23 mouse cellular contexts compared by ENCODE assay signal in the genomic region with DNA sequence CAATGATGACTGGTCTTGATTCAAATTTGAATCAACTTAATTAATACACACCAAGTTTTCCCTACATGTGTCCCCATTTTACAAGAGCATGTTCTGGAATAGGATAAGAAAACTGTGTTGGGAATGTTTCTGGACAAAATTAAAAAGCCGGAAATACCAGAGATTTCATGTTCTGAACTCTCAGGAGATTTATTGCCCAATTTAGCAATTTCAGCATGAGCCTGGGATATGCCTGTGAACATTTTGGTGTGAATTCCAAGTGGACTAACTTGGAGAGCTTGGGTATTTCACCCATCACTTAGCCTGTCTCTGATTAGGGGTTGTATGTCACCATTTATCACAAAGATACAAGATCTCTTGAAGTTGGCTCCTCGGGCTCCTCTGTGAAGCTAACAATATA.
DNase-seq lines count a peak whose midpoint lies in the region; ATAC-seq and TF ChIP-seq lines count a peak whose summit lies in the region.
"Had no signal": no experiment of that assay in that cellular context is flagged by ENCODE, and none has a peak within 500 bp of the region (broad histone marks: within the 10 kb centered on the region; RNA-seq: fewer than 3 reads in every experiment).

No protein-coding gene starts in this region.

- no peak for DNase-seq in heart, adult 2 months
- DNase-seq in kidney, postnatal 0 days (ENCODE audit: low spot score) = peak; percentile 69
- no peak for DNase-seq in kidney, postnatal 25 days
- peak; percentile 26 for DNase-seq in lung, postnatal 36 days
- no peak for DNase-seq in lung, postnatal 14 days
- peak; percentile 14 for DNase-seq in skeletal muscle tissue, adult 2 months (ENCODE audit: low read depth, low spot score)
- no peak for DNase-seq in cerebellum, adult 9-11 months
- DNase-seq: adrenal gland, postnatal 10 days; cerebellum, adult 9-10 months; layer of hippocampus, adult 9-11 months; right cerebral cortex, postnatal 25 days; thymus, adult 2 months had no signal

- ATAC-seq in heart, embryonic 11.5 days (replicated peaks; ENCODE audit: insufficient number of reproducible peaks, low FRiP score, low TSS enrichment) = no peak
- no peak for ATAC-seq in kidney, postnatal 0 days (replicated peaks; ENCODE audit: low FRiP score, low read depth)
- ATAC-seq: liver, embryonic 12.5 days; Patski had no signal

- peak overlapping the region; percentile 49 for H3K27ac ChIP-seq in heart, adult 2 months
- no peak overlapping the region for H3K27ac ChIP-seq in heart, embryonic 11.5 days (ENCODE audit: low read depth, low read length)
- H3K27ac ChIP-seq in kidney, postnatal 0 days = no peak overlapping the region
- H3K27ac ChIP-seq: embryonic facial prominence, embryonic 15.5 days; forebrain, embryonic 12.5 days; hindbrain, embryonic 12.5 days; left cerebral cortex, adult 2 months; liver, embryonic 12.5 days; macrophage; stomach, embryonic 15.5 days had no signal

- no peaks in the 10 kb centered on the region; the same call in 1 of the 2 replicates for H3K36me3 ChIP-seq in heart, adult 2 months (ENCODE audit: control insufficient read depth, insufficient read depth, low read length)
- H3K36me3 ChIP-seq in heart, embryonic 11.5 days (ENCODE audit: control insufficient read depth, insufficient read depth, low read length) = no peaks in the 10 kb centered on the region
- no peaks in the 10 kb centered on the region for H3K36me3 ChIP-seq in kidney, postnatal 0 days (ENCODE audit: insufficient read depth, low read length)
- H3K36me3 ChIP-seq: embryonic facial prominence, embryonic 15.5 days; forebrain, embryonic 12.5 days; hindbrain, embryonic 12.5 days; limb, embryonic 10.5 days; liver, embryonic 12.5 days; stomach, embryonic 15.5 days had no signal

- H3K9ac ChIP-seq in heart, adult 2 months (ENCODE audit: low read depth, low read length) = no peak overlapping the region
- H3K9ac ChIP-seq in heart, embryonic 11.5 days (ENCODE audit: low read depth, low read length) = no peak overlapping the region
- no peak overlapping the region for H3K9ac ChIP-seq in kidney, postnatal 0 days (ENCODE audit: low read depth, low read length)
- H3K9ac ChIP-seq: embryonic facial prominence, embryonic 15.5 days; forebrain, embryonic 12.5 days; hindbrain, embryonic 12.5 days; liver, embryonic 12.5 days; stomach, embryonic 15.5 days had no signal

- H3K27me3 ChIP-seq in heart, adult 2 months (ENCODE audit: control insufficient read depth, insufficient read depth, low read length) = no peaks in the 10 kb centered on the region
- no peaks in the 10 kb centered on the region for H3K27me3 ChIP-seq in heart, embryonic 11.5 days (ENCODE audit: control insufficient read depth, insufficient read depth, low read length)
- H3K27me3 ChIP-seq in kidney, postnatal 0 days (ENCODE audit: insufficient read depth, low read length) = no peaks in the 10 kb centered on the region
- H3K27me3 ChIP-seq: embryonic facial prominence, embryonic 15.5 days; forebrain, embryonic 12.5 days; hindbrain, embryonic 12.5 days; liver, embryonic 12.5 days; Patski; stomach, embryonic 15.5 days had no signal

- no peak for TF ChIP-seq EP300 in heart, adult 2 months (IDR thresholded peaks at IDR 0.05; ENCODE audit: insufficient read depth, low read depth, low read length)

- H3K9me3 ChIP-seq in heart, embryonic 11.5 days (replicated peaks; ENCODE audit: control insufficient read depth, low read length) = no peaks in the 10 kb centered on the region
- no peaks in the 10 kb centered on the region for H3K9me3 ChIP-seq in kidney, postnatal 0 days (replicated peaks; ENCODE audit: low read length)
- H3K9me3 ChIP-seq: embryonic facial prominence, embryonic 15.5 days; forebrain, embryonic 12.5 days; hindbrain, embryonic 12.5 days; limb, embryonic 10.5 days; liver, embryonic 12.5 days; stomach, embryonic 15.5 days had no signal

- WGBS in heart, adult 2 months = 56% methylated on average over 2 of the region's 2 CpGs
- 48% methylated on average over 2 of the region's 2 CpGs for WGBS in heart, embryonic 11.5 days (ENCODE audit: insufficient replicate concordance)
- 23% methylated on average over 2 of the region's 2 CpGs for WGBS in kidney, postnatal 0 days

- no peak for TF ChIP-seq CTCF in heart, adult 2 months (IDR thresholded peaks at IDR 0.05)
- no peak for TF ChIP-seq CTCF in kidney, postnatal 0 days (IDR thresholded peaks at IDR 0.05; ENCODE audit: low read depth)

- no peak overlapping the region for H3K4me3 ChIP-seq in heart, adult 2 months
- H3K4me3 ChIP-seq in heart, embryonic 11.5 days (ENCODE audit: low read depth, low read length) = no peak overlapping the region
- H3K4me3 ChIP-seq in kidney, postnatal 0 days (replicated peaks; ENCODE audit: low read depth, low read length) = no peak overlapping the region
- H3K4me3 ChIP-seq: embryonic facial prominence, embryonic 15.5 days; forebrain, embryonic 12.5 days; hindbrain, embryonic 12.5 days; left cerebral cortex, adult 2 months; limb, embryonic 10.5 days; liver, embryonic 12.5 days; stomach, embryonic 15.5 days had no signal

- intact Hi-C loops in heart, adult 2 months (cut with DNase I) = loop anchor here (5.0 to 10.0 kb wide), 2 partner anchors 124 to 269 kb away; no protein-coding TSS in a partner anchor

- no peaks in the 10 kb centered on the region for H3K79me2 ChIP-seq in heart, adult 2 months (replicated peaks; ENCODE audit: control insufficient read depth, insufficient read depth, low read length)

- peaks cover 1% of the 10 kb centered on the region for H3K4me1 ChIP-seq in heart, adult 2 months (ENCODE audit: control insufficient read depth, insufficient read depth, low read length)
- peaks cover 3% of the 10 kb centered on the region; the same call in 1 of the 2 replicates for H3K4me1 ChIP-seq in heart, embryonic 11.5 days (ENCODE audit: control insufficient read depth, insufficient read depth, low read length)
- no peaks in the 10 kb centered on the region for H3K4me1 ChIP-seq in kidney, postnatal 0 days (replicated peaks; ENCODE audit: insufficient read depth, low read length)
- H3K4me1 ChIP-seq: embryonic facial prominence, embryonic 15.5 days; forebrain, embryonic 12.5 days; liver, embryonic 12.5 days; stomach, embryonic 15.5 days had no signal

- no peak for TF ChIP-seq POLR2A in heart, adult 2 months (IDR thresholded peaks at IDR 0.05; ENCODE audit: insufficient read depth, low read depth, low read length)

- no peak overlapping the region for H3K4me2 ChIP-seq in heart, embryonic 11.5 days
- no peak overlapping the region for H3K4me2 ChIP-seq in kidney, postnatal 0 days (ENCODE audit: low read length)
- H3K4me2 ChIP-seq: embryonic facial prominence, embryonic 15.5 days; forebrain, embryonic 12.5 days; hindbrain, embryonic 12.5 days; liver, embryonic 12.5 days; midbrain, embryonic 11.5 days; stomach, embryonic 15.5 days had no signal

Comparison
In these comparisons a context has a peak if more than half of its experiments do, and no peak if none do; other contexts are left out.
1. DNase-seq: peak in kidney, postnatal 0 days (single experiment), lung, postnatal 36 days (single experiment) and skeletal muscle tissue, adult 2 months (single experiment); none in heart, adult 2 months (0 of 2), kidney, postnatal 25 days (0 of 2), lung, postnatal 14 days (single experiment) and cerebellum, adult 9-11 months (single experiment).